Mouse (Mus musculus) right cerebral cortex, postnatal 25 days (tissue): ENCODE data around the gene Ipo4.

Experiments used
- DNase-seq: peaks from one replicate; pipeline ENCODE4 v3.0.0; 2022

Ipo4 gene

DNA sequence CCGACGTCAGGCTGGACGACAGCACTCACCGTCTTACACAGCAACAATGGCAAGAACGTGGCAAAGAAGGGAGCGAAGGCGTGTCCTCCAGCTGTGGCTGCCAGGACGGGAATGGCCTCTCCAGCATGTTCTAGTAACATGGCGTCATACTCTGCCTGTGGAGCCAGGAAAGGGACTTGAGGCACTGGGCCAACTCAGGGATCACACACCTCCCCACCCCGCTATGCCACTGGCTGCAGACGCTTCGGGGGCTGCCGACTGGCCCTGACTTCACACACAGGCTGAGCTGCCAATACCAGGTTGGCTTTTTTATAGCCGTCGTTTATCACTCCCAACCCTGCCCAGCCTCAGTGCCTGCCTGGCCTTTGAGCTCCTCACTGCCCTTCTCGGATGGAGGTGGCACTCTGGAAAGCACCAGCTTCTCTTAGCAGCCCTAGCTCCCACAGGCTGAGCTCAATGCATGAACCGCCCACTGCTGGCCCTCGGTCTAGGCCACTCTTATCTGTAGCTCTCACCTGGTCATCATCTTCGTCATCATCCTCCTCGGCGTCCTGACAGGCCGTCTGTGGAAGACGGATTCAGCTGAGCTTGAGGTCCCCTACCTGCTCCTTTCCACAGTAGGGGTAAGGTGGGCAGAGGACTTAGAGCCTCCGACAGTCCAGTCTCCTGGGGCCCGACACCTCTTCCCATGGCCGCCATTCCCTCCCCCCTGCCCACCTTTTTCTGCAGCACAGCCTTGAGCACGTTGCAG is 7.5 kb downstream of the Ipo4 start:
- no peak for DNase-seq

DNA sequence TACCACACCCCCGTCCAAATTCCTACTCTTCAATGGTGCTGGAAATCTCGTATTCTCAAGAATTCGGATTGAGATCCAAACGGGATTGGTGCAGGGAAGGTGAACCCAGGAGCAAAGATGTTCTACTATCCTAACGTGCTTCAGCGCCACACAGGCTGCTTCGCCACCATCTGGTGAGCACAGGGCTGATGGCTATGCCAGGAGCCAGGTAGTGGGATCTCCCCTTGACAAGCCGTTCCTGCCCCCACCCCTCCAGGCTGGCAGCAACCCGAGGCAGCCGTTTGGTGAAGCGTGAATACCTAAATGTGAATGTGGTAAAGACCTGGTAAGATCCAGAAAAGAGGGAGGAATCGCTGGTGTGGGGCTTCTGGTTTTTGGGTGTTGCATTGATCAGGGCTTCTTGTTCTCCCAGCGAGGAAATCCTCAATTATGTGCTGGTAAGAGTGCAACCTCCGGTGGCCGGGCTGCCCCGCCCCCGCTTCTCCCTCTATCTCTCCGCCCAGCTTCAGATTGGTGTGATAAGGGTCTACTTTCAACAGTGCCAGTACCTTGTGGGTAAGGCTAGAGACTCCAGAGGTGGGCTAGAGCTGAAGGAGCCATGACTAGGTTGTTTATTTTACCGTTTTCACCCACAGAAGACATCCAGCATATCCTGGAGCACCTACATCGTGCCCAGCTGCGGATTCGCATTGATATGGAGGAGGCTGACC is 17.1 kb downstream of the Ipo4 start:
- no peak for DNase-seq

DNA sequence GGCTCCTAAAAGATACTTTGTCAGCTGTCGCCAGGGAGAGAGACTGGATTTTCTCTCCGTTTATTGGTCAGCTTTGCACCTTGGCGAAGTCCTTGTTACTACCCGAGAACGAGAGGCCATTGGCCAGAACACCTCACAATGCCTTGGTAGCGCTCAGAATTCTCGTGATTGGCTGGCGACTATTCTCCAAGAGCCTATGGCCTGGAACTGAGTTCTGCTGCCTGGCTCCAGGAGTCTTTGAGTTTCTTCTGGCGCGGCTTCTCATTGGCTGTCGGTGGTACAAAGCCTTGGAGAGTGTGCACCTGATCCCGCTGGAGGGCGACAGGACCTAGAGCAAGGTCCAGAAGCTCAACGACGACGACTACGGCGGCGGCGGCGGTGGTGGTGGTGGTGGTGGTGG is 17.9 kb downstream of the Ipo4 start, which contains the start of gene Rec8:
Rec8 (plus strand) TSS at position 216 of the 400 bp plus-strand sequence.
- DNase-seq, result no peak

DNA sequence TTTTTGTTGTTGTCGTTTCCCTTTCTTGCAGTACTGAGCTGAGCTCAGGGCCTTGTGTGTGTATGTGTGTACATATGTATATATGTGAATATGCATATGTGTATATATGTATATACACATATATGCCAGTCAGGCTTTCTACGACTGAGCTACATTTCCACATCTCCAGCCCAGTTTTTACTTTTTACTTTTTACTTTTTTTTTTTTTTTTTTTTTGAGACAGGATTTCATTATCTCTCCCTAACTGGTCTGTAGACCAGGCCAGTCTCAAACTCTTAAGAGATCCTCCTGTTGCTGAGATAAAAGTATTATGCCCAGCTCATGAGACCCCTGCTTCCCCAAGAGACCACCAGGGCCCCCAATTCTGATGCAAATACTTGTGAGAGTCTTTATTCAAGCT is 18.9 kb downstream of the Ipo4 start:
- no peak for DNase-seq

DNA sequence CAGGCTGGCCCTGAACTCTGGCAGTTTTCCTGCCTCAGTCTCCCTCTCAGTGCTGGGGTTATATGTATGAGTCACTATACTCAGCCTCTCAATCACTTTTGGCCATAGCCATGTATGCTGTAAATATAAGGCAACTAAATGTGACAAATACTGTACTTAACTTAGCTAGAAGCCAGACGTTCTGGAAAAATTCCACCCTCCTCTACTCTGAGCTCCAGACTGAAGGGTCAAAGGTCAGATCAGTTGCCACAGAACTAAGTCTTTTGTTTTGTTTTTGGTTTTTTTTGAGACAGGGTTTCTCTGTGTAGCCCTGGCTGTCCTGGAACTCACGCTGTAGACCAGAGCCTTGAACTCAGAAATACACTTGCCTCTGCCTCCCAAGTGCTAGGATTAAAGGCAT is 19.9 kb downstream of the Ipo4 start:
- DNase-seq, result no peak

DNA sequence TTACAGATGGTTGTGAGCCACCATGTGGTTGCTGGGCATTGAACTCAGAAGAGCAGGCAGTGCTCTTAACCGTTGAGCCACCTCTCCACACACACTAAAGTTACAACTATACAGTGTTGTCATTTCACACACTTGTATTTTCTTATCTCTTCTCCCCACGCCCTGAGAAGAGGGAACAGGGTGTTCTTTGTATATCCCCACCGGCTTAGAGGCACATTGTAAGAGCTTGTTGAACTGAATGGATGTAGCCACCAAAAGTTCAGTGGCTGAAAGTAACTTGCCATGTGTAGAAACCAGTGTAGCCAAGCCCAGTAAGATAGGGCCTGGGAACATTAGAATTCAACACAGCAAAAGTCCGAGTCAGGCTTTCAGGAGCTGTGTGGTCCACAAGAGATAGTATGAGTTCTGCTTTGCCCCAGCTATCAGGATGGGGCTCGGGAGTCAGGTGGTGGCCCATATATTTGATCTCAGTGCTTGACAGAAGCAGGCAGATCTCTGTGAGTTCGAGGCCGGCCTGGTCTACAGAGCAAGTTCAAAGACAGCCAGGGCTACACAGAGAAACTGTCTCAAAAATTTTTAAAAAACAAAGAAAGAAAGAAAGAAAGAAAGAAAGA is 21.1 kb downstream of the Ipo4 start:
- no peak for DNase-seq

DNA sequence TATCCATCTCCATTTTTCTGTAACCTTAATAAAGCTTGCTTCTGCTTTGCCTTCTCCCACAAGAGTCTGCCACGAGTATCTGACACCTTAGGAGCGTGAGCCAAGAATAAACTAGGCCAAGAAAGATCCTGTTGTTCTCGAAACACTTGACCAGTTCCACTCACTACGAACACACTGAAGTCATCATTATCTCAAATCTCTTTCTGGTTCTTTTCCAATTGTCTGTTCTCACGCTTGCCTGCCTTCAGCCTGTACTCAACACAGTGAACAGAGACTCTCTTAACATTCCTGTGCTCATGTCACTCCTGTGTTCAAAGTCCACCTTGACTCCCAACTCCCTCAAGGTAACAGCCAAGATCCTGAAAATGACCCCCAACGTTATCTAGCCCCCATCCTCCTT is 22.4 kb downstream of the Ipo4 start:
- no peak for DNase-seq

DNA sequence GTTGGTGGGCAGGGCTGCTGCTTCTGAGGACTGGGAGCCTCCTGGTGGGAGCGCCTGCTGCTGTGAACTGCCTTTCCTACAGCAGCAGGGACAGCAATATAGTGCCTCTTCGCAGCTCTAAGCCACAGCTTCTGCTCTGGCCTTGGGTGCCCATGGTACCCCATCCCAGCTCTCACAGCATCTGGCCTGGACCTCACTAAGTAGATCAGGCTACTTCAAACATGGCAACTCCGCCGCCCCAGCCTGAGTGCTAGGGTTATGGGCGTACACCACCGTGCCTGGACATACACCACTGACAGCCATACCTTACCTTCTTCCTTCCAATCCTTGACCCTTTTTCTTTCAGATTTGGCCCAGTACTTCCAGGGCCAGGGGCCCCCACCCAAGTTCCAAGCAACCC is 27.4 kb downstream of the Ipo4 start:
- no peak for DNase-seq

DNA sequence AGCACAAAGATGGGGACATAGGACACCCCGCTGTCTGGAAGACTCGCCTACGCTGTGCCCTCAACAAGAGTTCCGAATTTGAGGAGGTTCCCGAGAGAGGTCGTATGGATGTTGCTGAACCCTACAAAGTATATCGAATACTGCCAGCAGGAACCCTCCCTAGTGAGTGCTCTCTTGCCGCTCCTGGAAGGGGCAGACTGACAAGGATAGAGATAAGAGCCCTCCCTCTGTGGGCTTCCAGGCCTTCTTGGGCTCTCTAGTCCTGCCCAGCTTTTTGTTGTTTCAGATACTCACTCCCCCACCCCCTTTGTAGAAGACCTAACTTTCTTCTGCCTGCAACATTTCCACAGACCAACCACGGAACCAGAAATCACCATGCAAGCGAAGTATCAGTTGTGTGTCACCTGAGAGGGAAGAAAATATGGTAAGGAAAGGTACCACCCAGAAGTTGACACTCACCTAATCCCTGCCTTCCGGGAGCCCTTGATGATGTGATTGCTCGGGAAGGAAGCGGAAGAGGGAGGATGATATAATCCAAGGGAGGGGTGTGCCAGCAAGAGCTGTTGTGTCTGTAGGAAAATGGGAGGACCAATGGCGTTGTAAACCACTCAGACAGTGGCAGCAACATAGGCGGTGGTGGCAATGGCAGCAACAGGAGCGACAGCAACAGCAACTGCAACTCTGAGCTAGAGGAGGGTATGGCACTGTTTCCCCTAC is 29.9 kb downstream of the Ipo4 start:
- DNase-seq, result no peak

DNA sequence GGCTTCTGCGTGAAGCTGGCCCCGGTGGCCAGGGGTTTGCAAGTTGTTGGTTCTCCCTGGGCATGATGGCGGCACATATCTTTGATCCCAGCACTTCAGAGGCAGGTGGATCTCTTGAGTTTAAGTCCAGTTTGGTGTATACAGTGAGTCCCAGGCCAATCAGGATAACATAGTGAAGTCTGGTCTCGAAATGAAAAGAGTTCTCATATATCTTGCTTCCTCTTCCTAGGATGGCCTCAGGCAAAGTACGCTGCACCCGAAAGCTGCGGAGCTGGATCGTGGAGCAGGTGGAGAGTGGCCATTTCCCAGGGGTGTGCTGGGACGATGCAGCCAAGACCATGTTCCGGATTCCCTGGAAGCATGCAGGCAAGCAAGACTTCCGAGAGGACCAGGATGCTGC is 30.9 kb downstream of the Ipo4 start:
- no peak for DNase-seq

DNA sequence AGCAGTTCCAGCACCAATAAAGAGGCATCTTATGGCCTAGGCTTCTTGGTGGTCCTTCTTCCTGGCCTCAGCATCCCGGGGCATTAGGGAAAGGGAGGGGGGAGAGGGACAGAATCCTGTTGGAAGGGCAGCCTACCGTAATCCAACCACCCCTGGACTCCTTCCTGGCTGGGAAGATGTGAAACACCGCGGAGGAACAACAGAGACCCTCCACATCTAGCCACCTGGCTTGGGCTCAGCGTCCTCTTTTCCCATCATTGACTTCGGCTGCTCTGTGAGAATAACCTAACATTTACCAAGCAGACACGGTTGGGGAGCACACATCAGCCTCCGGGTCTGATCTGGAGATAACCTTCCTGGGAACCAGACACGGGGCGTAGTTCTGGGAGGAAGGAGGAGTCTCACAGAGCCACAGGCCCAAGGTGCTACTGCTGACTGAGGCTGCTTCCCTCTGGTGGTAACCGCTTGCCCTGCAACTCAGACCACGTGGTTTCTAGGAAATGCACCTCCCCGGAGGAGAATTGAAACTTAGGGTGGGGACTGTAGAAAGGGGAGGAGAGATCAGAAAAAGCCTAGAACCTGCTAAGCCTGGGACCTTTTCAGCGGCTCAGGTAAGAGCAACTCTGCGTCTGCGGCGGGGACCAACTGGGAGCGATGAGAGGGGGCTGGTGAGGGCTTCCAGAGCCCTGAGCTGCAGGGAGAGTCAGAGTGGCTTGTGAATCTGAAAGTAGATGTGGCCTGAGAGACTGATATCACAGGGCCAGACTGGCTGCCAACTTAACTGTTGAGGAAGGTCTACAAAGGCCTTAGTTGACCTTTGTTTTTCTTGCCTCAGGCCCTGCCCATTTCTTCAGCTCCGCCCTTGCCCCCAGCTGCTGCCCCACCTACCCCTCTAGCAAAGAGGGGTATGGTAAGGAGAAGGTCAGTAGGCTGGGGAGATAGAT is 31.9 kb downstream of the Ipo4 start:
- DNase-seq, result peak; percentile 84

DNA sequence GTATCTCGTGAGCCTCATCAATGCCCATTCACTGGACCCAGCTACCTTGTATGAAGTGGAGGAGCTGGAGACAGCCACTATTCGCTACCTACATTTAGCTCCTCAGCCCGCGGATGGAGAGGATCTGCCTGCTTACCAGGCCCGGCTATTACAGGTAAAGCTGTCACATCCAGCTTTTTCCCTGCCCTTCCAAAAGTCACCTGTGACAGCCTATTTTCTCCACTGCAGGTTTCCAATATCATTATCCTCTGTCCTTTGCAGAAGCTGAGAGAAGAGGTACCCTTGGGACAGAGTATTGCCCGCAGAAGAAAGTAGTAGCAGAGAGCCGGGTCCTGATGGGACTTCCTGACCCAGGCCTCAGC is 32.5 kb downstream of the Ipo4 start, which contains the start of gene Irf9:
Irf9 (plus strand) TSS at position 301 of the 362 bp plus-strand sequence.
- no peak for DNase-seq

DNA sequence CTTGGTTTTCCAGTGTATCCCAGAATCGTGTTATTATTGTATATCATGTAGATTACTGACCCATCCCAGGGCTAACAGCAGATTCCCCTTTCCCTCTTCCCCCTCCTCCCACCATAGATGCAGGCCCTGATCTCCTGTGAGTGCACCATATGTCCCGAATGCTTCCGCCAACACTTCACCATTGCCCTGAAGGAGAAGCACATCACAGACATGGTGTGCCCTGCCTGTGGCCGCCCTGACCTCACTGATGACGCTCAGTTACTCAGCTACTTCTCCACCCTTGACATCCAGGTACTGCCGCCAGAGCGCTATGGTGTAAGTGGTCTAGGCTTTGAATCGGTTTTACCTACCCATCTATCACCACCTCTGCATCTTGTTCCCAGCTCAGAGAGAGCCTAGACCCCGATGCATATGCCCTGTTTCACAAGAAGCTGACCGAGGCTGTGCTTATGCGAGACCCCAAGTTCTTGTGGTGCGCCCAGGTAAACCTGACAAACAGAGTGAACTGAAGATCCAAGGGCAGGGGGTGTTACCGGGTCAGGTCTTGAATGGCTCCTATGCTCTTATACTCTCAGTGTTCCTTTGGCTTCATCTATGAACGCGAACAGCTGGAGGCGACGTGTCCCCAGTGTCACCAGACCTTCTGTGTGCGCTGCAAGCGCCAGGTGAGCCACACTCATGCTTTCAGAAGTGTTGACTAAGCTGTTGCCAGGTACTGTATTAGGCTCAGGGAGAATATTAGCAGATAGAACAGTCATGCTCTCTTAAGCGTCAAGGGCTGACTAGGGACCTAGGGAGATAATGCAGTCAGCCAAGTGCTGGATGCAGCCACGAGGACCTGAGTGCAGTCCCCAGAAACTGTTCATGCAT is 37.0 kb downstream of the Ipo4 start:
- DNase-seq, result no peak

DNA sequence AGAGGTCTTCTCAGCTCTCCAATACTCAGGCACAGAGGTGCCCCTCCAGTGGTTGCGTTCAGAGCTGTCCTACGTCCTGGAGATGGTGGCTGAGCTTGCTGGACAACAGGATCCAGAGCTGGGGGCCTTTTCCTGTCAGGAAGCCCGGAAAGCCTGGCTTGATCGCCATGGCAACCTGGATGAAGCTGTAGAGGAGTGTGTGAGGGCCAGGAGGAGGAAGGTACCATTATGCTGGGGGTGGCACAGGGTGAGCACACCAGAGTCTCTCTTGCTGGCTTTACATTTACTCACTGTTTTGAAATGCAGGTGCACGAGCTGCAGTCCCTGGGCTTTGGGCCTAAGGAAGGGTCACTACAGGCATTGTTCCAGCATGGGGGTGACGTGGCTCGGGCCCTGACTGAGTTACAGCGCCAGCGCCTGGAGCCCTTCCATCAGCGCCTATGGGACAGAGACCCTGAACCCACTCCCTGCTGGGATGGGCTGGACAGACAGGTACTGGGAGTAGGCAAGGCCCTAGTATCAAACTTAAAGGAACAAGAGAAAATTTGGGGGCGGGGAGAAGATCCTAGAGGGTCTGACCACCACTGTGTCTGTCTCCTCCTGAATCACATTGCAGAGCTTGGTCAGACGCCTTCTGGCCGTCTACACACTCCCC is 39.6 kb downstream of the Ipo4 start:
- DNase-seq, result no peak

DNA sequence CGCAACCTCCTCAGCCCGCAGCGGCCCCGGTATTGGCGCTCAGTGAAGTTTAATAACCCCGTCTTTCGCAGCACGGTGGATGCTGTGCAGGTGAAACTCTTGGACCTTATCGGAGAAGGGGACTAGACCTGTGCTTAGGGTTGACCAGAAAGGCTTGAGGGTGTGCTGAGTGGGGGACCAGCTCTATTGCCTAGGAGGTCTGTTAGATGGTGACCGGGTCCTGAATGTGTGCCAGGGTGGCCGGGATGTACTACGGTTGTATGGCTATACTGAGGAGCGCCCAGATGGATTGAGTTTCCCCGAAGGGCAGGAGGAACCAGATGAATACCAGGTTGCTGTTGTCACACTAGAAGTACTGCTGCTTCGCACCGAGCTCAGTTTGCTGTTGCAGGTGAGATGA is 43.5 kb downstream of the Ipo4 start:
- DNase-seq, result no peak

DNA sequence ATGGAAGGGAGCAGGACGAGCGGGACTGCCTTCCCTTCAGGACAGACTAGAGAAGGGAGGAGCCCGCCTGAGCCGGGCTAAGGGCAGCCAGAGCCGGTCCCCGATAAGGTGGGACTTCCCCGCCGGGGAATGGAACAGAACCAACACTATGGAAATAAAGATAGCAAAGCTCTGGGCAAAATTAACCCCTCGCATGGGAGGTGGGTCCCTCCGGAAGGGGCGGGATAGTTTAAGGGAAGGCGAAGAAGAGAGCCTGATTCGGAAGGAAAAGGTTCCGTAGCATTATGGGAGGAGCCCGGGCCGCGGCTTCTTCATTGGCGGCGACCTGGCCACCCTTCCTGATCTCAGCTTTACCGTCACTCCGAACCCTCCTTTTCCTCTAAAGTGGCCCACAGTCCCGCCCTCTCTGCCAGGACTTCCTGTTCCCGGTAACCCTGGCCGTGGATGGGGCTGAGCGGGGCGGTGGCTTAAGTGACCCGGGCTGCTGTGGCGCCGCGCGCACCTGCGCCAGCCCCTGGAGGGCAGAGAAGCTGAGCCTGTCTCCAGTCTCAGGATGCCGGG is 44.3 kb downstream of the Ipo4 start, which contains the start of gene Rnf31:
Rnf31 (plus strand) TSS at position 378 of the 561 bp plus-strand sequence.
- DNase-seq, result peak; percentile 92

DNA sequence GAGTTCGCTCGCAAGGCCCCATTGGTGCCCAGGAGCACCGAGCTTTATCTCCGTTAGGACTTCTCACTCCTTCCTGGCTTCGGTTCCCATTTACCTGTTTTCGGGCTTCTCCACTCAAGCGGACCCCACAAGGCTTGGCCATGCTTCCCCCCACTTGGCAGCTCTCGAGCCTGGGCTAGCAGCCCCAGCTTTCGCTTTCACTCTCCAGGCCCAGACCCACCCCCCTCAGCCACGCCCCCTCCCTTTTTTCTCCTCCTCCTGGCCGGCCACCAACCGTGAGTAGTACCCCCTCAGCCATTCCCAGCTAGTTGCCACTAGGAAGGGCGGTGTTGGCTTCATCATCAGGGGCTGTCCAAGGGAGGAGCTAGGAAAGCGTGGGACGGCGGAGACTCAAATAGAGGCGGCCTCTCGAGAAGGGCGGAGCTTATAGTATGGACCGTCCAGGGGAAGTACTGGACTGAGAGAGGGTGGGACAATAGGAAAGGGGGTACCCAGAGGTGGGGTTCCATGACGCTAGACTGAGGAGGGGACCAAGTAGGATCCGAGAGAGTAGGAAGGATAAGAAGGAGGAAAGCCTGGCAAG is 44.9 kb downstream of the Ipo4 start, which contains the start of gene Psme2:
Psme2 (minus strand) TSS at position 366 of the 583 bp plus-strand sequence.
- DNase-seq, result peak; percentile 89

DNA sequence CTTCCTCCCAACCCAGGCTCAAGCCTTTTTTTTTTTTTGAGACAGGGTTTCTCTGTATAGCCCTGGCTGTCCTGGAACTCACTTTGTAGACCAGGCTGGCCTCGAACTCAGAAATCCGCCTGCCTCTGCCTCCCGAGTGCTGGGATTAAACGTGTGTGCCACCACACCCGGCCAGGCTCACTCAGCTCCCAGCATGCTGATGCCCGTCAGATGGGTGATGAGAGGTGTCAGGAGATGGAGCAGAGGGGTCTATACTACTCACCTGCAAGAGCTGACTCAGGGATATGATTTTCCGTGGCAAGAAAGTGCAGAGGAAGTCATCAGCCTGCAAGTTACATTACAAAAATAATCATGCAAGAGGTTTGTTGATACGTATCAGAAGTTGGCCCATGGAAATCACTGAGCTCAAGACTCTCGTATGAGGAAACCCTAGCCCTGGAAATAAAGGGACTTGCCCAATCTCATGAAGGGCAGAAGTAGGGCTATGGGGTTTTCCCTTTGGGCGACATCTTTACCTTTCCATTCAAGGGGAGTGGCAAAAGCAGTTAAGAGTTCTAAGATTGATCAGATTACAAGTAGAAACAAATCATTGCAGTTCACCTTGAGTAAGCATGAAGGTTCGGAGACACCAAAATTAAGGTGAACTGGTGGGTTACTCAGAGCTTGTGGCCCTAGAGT is 45.8 kb downstream of the Ipo4 start:
- DNase-seq, result no peak

DNA sequence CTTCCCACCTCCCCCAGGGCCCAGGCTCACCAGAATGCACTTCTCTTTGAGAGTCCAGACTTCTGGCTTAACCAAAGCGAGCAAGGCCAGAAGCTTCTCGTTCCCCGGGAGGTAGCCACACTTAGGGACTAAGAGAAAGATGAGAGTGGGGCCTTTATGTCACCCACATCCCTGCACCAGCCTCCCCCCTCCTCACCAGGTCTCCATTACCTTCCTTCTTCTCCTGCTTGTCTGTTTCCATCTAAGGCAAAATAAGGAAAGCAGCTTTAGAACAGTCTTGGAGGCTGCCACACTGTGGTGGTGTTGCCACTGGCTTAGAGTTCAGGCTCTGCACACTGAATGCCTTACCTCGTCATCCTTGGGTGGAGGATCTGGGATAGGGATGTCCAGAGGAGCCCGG is 46.5 kb downstream of the Ipo4 start:
- DNase-seq, result no peak
